Mouse (Mus musculus) spleen, postnatal 4 days (tissue): ENCODE results near the gene Dcdc2a.

Experiments used
- DNase-seq, 2 experiments: peaks; one replicate each; pipeline ENCODE4 v3.0.0; 2022; ENCODE audit warnings: low spot score in 2 of 2

Dcdc2a gene

DNA sequence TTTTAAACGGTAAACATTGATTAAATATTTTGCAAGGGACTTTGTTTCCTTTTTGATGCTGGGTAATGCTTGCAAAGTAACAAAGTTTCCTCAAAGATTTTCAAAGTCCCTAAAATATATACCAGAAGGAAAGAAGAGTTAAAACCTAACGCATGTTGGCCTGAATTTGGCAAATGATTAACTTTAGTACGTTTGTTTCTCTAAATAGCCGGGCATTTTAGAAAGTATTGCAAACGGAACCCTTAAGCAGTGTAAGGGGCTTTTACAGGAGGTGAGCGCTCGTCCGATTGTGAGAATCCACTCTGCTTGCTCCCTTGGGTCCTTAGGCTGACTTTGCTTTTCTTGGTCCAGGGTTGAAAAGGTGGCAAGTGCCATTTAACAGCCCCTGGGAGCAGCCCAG lies 41.5 kb downstream of the Dcdc2a start:
- DNase-seq, result no peak

- DNase-seq, result no peak
These were observed 42.8 kb downstream of the Dcdc2a start for GRCm38 (mm10) chr13:25098578-25098977.

DNA sequence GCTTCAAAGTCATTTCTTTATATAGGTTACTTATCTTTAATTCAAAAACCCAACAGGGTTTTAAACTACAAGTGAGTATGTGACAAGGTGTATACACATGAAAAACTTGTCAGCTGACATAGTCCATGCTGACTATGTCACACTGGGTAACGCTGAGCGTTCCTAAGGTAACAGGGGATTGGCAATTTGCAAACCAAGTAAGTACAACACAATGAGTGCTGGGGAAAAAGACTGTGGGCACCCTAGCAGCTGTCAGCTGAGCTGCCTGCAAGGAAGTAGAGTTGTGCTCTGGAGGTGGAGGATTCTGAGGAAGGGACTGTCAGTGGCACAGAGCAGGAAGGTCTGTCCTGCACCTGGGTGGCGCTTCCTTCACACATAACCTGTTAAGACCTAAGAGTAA lies 43.7 kb downstream of the Dcdc2a start:
- no peak for DNase-seq

GRCm38 (mm10) chr13:25100581-25100980 lies 44.8 kb downstream of the Dcdc2a start:
- DNase-seq, result no peak

DNA sequence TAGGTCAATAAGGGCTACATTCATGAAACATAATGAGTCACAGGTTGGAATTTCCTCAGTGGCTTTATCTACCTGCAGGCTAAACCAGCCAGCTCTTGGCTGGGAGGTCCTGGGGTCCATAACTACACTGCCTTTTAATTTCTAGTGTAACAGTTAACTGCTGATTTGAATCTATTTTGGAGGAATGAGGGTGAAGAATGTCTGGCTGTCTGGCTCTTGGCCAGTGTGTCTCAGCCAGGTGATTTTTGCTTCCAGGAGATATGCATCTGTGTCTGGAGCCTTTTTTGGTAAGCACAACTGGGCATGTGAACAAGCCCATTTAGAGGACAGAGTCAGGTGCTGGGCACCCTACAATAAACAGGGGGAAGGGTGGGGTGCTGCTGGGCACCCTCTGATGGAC lies 49.9 kb downstream of the Dcdc2a start:
- no peak for DNase-seq

- no peak for DNase-seq
These were observed 50.9 kb downstream of the Dcdc2a start for GRCm38 (mm10) chr13:25106740-25107139.

DNA sequence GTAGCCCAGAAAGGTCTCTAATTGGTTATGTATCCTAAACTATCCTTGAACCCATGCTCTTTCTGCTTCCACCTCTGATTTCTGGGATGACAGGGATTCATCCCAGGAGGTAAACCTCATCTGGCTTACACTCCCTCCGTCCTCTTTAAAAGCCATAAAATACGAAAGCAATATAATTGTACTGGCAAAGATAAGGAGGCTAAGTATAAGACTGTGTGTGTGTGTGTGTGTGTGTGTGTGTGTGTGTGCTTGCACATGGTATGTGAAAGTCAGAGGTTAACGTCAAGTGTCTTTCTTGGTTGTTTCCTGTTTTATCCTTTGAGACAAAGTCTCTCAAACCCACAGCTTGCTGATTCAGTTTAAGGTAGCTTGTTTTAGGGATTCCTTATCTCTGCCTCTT lies 52.5 kb downstream of the Dcdc2a start:
- DNase-seq, result no peak

DNA sequence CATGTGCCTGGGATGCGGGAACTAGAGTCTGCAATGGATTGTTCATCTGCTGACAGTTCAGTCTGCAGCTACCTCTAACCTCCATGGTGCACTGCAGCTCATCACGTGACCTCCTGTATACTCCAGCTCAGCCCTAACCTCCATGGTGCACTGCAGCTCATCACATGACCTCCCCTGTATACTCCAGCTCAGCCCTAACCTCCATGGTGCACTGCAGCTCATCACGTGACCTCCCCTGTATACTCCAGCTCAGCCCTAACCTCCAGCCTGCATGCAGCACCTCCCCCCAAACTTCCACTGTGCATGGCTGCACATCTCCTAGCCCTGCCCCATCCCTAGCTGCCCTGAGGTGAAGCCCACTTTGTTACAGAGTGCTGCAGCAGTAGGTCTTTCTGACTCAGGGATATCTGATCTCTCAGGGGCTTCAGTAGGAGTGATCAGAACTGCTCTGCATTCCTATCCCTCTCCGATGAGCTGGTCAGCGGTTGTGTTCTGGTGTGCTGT lies 54.8 kb downstream of the Dcdc2a start:
- DNase-seq, result no peak

GRCm38 (mm10) chr13:25115429-25115881 lies 59.7 kb downstream of the Dcdc2a start:
- no peak for DNase-seq

DNA sequence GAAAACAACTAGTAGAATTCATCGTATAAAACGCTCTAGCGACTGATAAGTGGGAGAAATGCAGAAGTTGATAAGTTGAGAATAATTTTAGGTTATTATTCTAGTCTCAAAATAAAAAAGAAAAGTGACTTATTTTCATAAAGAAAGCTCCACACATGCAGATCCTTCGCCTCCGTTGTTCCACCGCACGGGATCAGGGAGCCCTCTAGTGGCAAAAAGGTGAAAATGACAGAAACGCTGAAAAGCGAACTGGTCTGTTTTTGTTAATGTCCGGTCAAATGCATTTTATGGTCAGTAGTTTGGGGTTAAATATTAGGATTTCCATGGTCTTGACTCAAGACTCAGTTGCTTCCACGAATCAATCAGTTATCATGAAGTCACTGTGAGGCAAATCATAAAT lies 60.2 kb downstream of the Dcdc2a start:
- DNase-seq, result no peak

DNA sequence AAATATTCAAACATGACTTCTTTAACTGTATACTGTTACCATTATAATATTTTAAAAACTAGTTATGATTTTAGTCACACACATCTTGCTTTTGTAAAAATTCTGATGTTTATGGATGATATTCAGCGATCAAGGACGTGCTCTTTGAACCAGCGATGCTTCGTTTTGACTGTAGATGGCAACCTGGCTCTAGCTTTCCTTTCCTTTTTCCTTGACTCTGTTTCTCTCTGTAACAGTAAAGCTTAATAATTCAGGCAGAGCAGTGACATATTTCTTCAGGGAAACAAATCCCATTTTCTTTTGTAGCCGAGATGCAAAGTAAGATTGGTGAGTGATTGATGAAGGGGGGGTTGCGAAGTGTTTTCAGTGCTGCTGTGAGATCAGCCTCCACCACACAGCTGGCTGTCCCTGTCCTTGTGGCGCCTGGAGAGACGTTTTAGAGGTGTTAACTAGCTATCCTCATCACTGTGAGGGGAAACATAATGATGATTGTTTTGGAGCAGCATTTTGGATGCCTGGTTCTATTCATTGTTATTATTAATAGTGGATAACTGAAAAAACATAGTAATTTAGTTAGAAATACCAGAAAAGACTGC lies 67.0 kb downstream of the Dcdc2a start:
- DNase-seq, result no peak

DNA sequence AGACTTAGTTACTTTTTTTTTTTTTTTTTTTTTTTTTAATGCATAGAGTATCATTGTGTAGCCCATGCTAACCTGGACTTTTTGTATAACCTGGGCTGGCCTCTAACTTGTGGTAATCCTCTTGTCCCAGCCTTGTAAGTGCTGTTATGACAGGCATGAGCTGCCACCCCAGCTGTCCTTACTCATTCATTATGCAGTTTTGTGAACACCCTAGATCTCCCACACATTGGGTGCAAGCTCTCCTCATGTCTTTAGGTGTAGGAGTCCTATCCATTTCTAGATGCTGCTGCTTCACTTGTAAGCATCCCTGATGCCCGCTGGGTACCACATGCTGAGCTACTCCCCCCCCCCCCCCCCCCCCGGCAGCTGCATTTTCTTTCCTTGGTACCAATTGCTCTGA lies 71.4 kb downstream of the Dcdc2a start:
- DNase-seq, result no peak

DNA sequence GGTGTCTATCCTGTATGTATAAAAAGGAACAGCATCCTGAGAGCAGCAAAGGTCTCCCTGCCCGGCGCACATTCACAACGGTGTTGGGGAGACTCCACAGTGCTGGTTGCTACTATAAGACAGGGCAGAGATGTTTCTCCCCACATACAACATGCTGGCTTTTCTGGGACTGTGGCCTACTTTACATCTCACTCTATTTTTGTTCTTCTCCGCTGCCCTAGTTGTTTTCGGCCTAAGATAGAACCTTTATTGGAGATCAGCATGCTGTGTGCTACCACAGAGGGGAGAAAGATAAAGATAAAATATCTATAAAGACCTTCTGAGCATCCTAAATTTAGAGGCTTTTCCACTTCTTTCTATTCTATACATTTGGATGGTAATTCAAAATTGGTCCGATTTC lies 72.0 kb downstream of the Dcdc2a start:
- no peak for DNase-seq

DNA sequence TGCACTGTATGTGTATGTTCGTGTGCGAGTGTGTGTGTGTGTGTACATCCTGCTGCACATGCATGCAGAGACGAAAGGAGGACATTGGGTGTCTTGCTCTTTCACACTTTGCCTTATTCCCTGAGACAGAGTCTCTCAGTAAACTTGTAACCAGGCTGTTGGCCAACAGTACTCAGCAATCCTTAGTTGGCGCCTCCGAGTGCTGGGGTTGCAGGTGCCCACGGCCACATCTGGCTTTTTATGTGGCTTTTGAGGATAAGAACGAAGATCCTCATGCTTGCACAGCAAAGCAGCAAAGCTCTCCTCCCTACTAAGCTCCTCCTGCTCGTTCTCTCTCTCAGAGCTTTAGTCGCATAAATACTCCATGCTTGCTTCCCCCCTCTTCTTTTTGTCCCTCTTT lies 73.0 kb downstream of the Dcdc2a start:
- no peak for DNase-seq

- no peak for DNase-seq
These were observed 87.3 kb downstream of the Dcdc2a start for GRCm38 (mm10) chr13:25143066-25143465.

- no peak for DNase-seq
These were observed 88.3 kb downstream of the Dcdc2a start for GRCm38 (mm10) chr13:25144093-25144492.

- DNase-seq, result no peak
These were observed 90.4 kb downstream of the Dcdc2a start for GRCm38 (mm10) chr13:25146232-25146631.

DNA sequence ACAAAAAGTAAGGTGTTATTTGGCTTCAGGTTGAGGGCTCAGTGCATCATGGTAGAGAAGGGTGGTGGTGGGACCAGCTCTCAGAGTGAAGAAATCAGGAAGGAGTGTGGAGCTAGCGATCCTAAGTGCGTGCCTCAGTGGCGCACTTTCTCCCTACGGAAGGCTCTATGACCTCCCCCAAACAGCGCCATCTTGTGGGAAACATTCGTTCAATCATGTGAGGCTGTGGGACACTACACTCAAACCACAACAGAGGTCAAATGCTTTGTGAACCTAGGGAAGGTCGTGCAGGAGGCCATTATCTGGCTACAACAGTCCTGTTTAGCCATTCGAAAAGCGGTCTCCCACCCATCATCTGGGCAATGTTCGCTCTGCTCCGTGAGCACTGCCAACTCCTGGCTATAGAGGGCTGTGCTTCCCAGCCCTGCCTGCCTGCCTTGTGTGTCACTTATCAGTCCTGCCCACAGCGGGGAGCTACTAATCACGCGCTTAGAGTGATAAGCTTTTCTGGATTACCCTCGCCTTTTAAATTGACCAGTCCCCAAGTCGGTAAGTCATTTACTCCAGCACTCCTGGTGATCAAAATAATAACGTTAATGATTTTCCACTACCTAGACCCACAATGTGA lies 94.5 kb downstream of the Dcdc2a start:
- no peak for DNase-seq

DNA sequence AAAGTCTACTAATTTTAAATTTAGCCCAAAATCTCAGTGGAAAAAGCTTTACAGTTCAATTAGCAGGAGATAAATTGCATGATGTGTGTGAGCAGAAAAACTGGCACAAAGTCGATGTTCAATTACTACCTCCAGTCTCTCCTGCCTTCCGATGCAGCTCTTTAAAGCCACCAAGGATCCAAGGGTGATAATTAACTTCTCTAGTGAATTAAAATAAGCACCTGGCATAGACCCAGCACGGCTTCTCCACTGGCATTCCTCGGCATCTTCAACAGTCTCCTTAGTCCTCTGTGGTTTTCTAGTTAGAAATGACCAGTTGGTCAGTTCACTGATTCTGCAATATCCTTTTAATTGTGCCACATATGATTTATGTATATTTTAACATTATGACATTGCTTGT lies 95.1 kb downstream of the Dcdc2a start:
- no peak for DNase-seq

DNA sequence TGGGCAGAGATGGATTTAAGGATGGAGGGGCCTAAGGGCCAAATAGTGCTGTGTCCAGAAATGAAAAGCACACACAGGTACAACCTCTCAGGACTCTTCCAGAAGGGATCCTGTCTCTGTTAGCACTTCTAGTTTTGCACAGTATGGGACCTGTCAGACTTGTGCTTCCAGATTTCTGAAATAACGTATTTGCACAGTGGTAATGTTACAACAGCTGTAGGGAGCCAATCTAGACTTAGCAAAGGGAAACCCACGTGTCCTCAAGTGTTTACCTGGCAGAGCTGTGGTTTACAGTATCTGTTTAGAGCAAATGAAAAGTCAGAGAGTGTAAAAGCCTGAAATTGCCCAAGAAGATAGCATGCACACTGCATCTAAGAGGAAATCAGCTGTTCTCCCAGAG lies 104.1 kb downstream of the Dcdc2a start:
- no peak for DNase-seq

DNA sequence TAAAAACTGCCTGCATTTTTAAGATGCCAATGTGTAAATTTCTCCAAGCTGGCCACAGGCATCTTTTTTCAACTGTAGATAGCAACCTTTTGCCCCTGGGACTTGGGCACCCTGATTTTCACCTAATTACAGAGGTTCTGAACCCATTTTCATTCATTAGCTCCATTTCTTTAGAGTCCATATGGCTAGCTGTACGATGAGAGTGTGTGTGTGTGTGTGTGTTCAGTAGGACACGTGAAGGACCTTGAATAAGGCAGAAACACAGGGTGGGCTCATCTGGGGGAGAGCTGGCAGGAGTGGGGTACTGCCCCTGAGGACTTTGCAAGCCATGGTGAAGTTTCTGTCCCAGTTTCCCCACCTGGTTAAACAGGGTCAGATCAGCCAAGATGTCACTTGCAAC lies 105.0 kb downstream of the Dcdc2a start:
- DNase-seq, result no peak

DNA sequence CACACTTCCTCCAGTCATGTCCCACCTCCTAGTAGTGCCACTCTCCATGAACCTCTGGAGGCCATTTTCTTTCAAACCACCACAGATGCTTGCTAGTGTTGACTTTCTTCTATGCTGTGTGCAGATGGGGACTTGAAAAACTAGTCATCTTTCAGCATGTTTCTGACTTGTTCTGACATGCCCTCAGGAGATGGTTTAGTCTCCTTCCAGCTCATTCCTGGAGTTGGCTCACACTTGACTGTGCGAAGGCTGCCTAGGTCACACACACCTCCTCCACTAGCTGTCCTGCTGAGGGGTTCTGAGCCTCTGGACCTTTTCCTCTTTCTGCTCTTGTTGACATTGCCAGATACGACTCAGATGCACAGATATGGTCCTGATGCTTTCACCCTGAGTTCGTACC lies 106.8 kb downstream of the Dcdc2a start:
- no peak for DNase-seq

GRCm38 (mm10) chr13:25168891-25169290 lies 113.1 kb downstream of the Dcdc2a start:
- DNase-seq, result no peak

- no peak for DNase-seq
These were observed 122.0 kb downstream of the Dcdc2a start for GRCm38 (mm10) chr13:25177835-25178234.
